Mouse (Mus musculus): ENCODE results near the gene S100a14.

S100a14 gene

GRCm38 (mm10) chr3:90515789-90516188 is 10.9 kb upstream of the S100a14 start:
- in situ Hi-C loops (cut with MboI, MseI): loop anchor here (5.0 kb wide), 1 partner anchor 87 kb away; the partner anchor contains the start of genes Gm42674 and S100a4

DNA sequence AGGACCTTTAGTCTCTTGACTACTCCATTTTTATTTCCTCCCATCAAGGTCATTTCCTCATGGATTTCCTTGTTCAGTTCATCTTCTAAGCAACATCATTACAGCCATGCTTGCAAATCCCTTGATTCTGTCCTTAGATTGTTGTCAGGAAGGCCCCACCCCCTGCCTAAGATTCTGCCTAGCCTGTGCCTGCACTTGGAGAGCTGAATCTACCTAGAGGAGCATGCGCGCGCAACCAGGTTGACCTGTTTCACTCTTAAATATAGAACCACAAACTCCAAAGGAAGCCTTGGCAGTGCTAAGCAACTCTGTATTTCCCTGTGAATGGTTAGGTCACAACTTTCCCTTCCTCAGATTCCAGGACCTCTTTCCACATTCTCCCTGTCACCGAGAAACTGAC is 8.9 kb upstream of the S100a14 start:
- in situ Hi-C loops (cut with MboI, MseI): loop anchor here (5.0 kb wide), 1 partner anchor 85 kb away; the partner anchor contains the start of genes Gm42674 and S100a4

- in situ Hi-C loops (cut with MboI, MseI): loop anchor here (5.0 kb wide), 1 partner anchor 47 kb away; no protein-coding TSS in a partner anchor
These were observed 1.2 kb upstream of the S100a14 start for GRCm38 (mm10) chr3:90525421-90525820.

DNA sequence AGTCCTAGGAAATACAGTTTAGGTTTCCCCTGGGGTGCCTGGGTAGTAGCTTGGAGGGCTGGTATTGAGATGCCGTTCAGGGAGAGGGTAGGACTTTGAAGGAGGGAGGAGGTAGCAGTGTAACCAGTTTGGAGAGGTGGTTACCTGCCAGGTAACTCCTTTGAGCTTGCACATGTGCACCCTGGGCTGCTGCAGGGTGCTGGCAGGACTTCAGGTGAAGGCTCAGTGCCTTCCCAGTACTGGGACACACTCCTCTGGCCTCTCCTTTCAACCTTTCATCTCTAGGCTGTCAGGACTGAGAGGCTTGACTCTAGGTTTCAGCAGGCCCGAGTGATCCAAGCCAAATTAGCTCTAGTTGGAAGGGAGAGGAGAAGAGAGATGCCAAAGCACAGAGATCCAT is 580 bp upstream of the S100a14 start:
- in situ Hi-C loops (cut with MboI, MseI): loop anchor here (5.0 kb wide), 1 partner anchor 46 kb away; no protein-coding TSS in a partner anchor

DNA sequence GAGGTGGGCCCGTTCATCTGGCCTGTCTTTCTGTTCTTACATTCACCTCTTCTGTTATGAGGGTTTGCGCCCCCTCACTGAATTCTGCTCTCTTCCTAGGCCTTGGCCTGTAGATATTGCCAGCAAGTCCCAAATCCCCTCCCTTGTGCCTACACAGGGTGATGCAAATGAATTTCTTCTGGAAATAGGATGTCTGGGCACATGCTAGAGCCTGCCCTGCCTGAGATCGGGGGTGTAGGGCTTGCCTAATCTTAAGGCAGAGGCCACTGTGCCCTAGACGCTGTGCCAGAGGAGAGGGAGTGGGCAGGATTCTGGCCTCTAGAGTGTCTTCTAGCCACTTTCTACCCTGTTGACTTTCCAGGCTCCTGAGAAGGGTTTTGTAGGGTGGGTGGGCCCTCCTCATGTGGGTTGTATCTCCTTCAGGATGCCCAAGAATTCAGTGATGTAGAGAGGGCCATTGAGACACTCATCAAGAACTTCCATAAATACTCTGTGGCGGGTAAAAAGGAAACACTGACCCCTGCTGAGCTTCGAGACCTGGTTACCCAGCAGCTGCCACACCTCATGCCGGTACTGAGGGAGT is 726 bp downstream of the S100a14 start:
- in situ Hi-C loops (cut with MboI, MseI): loop anchor here (5.0 kb wide), 1 partner anchor 45 kb away; no protein-coding TSS in a partner anchor

GRCm38 (mm10) chr3:90531713-90532112 is 5.1 kb downstream of the S100a14 start:
- in situ Hi-C loops (cut with MboI, MseI): no loop called here

GRCm38 (mm10) chr3:90535446-90535845 is 8.8 kb downstream of the S100a14 start:
- in situ Hi-C loops (cut with MboI, MseI): no loop called here

DNA sequence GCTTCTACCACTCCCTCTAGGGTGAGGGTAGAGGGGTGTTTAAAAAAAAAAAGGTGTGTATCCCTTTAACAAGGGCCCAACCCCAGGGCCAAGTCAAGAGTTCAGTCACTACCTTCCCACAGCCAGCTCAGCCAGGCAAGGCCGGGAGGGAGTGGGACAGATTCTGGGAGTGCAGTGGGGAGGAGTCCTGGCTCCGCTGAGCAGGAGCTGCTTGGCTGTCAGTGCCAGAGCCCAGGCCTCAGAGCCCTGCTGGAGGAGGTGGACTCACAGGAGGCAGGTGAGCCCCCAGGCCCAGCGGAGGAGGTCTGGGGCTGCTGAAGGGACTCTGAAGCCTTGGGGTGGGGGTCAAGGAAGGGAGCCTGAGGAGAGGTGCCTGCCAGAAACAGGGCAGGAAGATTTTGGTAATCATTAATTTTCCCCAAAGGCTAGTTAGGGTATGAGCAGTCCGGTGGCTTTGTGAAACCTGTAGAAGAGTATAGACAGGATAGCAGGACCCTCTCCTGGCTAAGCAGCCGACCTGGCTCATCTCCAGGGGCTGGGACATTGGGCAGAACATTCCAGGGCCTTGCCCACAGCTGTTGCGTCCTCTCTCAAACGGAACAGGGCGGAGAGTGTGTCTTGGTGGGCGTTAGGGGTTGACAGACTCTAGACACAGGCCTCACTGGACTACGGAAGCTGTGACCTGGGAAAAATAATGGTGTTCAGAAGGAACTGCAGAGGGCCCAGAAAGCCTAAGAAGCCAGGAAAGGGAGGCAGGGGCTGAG is 10.7 kb downstream of the S100a14 start, which contains the start of gene S100a16:
Gene S100a16, plus strand, starts transcription at position 114 of the 764 bp plus-strand sequence.
- in situ Hi-C loops (cut with MboI, MseI): no loop called here

- in situ Hi-C loops (cut with MboI, MseI): no loop called here
These were observed 11.2 kb downstream of the S100a14 start for GRCm38 (mm10) chr3:90537905-90538296.

- in situ Hi-C loops (cut with MboI, MseI): no loop called here
These were observed 14.2 kb downstream of the S100a14 start for GRCm38 (mm10) chr3:90540904-90541303.

GRCm38 (mm10) chr3:90549676-90550420 is 23.2 kb downstream of the S100a14 start:
- in situ Hi-C loops (cut with MboI, MseI): no loop called here

DNA sequence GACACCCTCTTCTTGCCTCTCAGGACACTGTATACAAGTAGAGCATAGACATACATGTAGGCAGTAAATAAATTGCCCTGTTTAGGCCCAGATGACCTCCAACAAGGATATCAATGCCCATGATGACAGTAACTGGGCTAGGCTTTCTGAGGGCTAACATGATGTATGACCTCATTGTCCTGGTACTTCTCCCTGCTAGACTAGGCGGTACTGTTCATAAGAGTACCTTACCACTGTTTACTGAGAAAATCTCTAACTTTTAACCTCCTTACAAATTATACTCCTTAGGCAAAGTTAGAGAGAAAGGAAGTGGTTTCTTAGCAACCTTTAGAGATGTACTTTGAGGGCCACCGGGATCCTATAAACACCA is 23.8 kb downstream of the S100a14 start:
- in situ Hi-C loops (cut with MboI, MseI): no loop called here

- in situ Hi-C loops (cut with MboI, MseI): no loop called here
These were observed 25.6 kb downstream of the S100a14 start for GRCm38 (mm10) chr3:90552231-90552630.

DNA sequence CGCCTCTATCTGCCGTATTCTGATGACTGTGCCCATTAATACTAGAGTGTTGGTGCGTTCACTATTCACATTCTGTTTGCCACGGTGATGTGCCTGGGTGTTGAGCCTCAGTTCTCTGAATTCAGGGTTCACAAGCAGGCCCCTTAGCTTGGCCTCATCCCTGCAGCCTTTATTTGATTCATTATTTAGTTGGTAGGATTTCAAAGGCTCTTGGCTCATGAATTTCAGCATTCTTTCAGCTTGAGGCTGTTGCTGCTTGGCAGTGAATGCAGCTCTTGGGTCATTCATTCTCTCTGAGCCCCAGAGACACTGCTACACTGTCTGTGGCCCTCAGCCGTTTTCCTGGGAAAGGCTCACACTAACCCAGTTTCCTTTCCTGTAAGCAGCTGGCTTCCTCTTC is 29.3 kb downstream of the S100a14 start:
- in situ Hi-C loops (cut with MboI, MseI): no loop called here

- in situ Hi-C loops (cut with MboI, MseI): no loop called here
These were observed 33.5 kb downstream of the S100a14 start, which contains the start of gene S100a3 for GRCm38 (mm10) chr3:90560008-90560628. Gene S100a3 (plus strand): TSS chr3:90560578.

- in situ Hi-C loops (cut with MboI, MseI): loop anchor here (5.0 kb wide), 1 partner anchor 47 kb away; the partner anchor contains the start of gene S100a14
These were observed 48.0 kb downstream of the S100a14 start for GRCm38 (mm10) chr3:90574691-90575090.

- in situ Hi-C loops (cut with MboI, MseI): no loop called here
These were observed 48.7 kb downstream of the S100a14 start for GRCm38 (mm10) chr3:90575320-90575719.

GRCm38 (mm10) chr3:90576351-90577001 is 49.8 kb downstream of the S100a14 start:
- in situ Hi-C loops (cut with MboI, MseI): no loop called here
